Mouse (Mus musculus) heart, embryonic 12.5 days (tissue): ENCODE results near the gene Serpina3m. TPM values are rescaled to one million over a fixed set of nuclear protein-coding genes. Genes with fewer than 3 reads are reported as not detected.

Source experiments
- ATAC-seq: fragments of 200-750 bp; cut with Nextera tagmentation; 2 replicates; pipeline ENCODE4 v1.8.0; 2017; ENCODE audit warnings: moderate TSS enrichment, moderate library complexity; ENCODE audit not compliant: insufficient number of reproducible peaks, low FRiP score
- H3K27ac ChIP-seq: fragments of 300-500 bp; sonication (generic); 2 replicates; pipeline ENCODE4 v1.5.1; 2016; ENCODE audit warnings: mild to moderate bottlenecking, moderate library complexity; ENCODE audit not compliant: poor library complexity, severe bottlenecking
- H3K27me3 ChIP-seq: fragments of 300-500 bp; sonication (generic); replicated peaks from 2 replicates; pipeline ENCODE4 v1.6.1; 2016; ENCODE audit warnings: mild to moderate bottlenecking, moderate library complexity
- H3K36me3 ChIP-seq: fragments of 300-500 bp; sonication (generic); 2 replicates; pipeline ENCODE4 v1.6.1; 2016; ENCODE audit warnings: mild to moderate bottlenecking, moderate library complexity
- H3K4me1 ChIP-seq: fragments of 300-500 bp; sonication (generic); replicated peaks from 2 replicates; pipeline ENCODE4 v1.6.1; 2016; ENCODE audit warnings: mild to moderate bottlenecking
- H3K4me2 ChIP-seq: fragments of 300-500 bp; sonication (generic); 2 replicates; pipeline ENCODE4 v1.6.1; 2016; ENCODE audit warnings: mild to moderate bottlenecking, moderate library complexity
- H3K4me3 ChIP-seq: fragments of 300-500 bp; sonication (generic); 2 replicates; pipeline ENCODE4 v1.5.1; 2016; ENCODE audit warnings: mild to moderate bottlenecking
- H3K9ac ChIP-seq: fragments of 300-500 bp; sonication (generic); 2 replicates; pipeline ENCODE4 v1.6.1; 2016; ENCODE audit warnings: mild to moderate bottlenecking, moderate library complexity
- H3K9me3 ChIP-seq: fragments of 300-500 bp; sonication (generic); replicated peaks from 2 replicates; pipeline ENCODE4 v1.6.1; 2016; ENCODE audit warnings: mild to moderate bottlenecking, moderate library complexity
- WGBS: fragments of 180-500 bp; shearing (Covaris S2); methylation state at CpG from one replicate; pipeline ENCODE4 v1.1.7; 2016; 5-methylcytosine and 5-hydroxymethylcytosine counted together
- polyA plus RNA-seq: library from polyadenylated mRNA; unstranded; fragments of >200 nt; fragmentation: Nextera tagmentation; extraction: Ambion mirVana; gene quantifications from 2 replicates; pipeline ENCODE4 v1.2.1, GENCODE M21; 2016

Serpina3m gene
- polyA plus RNA-seq, 1 experiment from 2014 or later = not detected

DNA sequence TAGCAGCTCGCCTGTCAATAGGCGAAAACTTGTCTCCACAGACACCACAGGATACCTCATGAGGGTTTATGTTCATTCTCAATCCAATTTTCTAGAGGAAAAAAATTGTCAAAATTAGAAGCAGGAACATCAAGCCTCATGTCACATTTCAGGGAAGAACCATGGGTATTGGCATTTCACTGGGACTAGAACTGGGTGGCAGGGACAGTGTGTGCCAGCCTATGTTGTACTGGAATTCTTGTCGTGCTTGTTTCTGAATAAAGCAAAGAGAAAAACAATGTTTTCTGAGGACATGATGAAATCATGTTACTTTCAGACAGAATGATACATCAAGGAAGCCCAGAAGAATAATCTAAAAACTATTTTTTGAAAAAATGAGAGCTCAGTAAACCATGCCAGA lies 87.3 kb downstream of the Serpina3m start:
- H3K4me2 ChIP-seq = no peak overlapping the region
- no peak overlapping the region for H3K4me3 ChIP-seq
- 0 out of 2 replicates have a peak, but pooled peaks cover 5% of the 10 kb centered on the region for H3K4me1 ChIP-seq
- H3K36me3 ChIP-seq = no peaks in the 10 kb centered on the region
- WGBS = 67% methylated on average over 3 of the region's 3 CpGs
- peaks cover 39% of the 10 kb centered on the region for H3K27me3 ChIP-seq
- H3K9ac ChIP-seq = no peak overlapping the region
- no peak overlapping the region for H3K27ac ChIP-seq
- no peaks in the 10 kb centered on the region for H3K9me3 ChIP-seq
- ATAC-seq = no peak

DNA sequence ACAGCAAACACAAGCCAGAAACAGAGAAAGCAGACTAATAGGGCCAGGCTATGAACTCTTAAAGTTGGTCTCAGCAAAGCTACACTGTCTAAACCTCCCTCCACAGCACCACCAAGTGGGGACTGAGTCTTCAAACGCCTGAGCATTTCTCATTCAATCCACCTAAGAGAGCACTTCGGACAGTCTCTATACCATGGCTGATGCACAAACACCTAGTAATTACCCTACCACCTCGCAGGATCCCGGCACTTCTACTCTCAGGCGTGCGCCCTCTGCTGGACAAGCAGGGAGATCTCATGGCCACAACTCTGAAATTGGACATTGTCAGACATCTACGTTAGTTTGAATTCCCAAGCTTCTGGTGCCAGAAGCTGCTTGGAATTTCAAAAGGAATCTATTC lies 88.6 kb downstream of the Serpina3m start:
- Histone ChIP-seq H3K4me3 (no peak overlapping the region), H3K4me1 (0 out of 2 replicates have a peak, but pooled peaks cover 5% of the 10 kb centered on the region), H3K9me3 (no peaks in the 10 kb centered on the region), H3K27me3 (peaks cover 40% of the 10 kb centered on the region), H3K27ac (no peak overlapping the region), H3K9ac (no peak overlapping the region), H3K4me2 (no peak overlapping the region), H3K36me3 (no peaks in the 10 kb centered on the region)
- ATAC-seq = no peak
- 8% methylated on average over 7 of the region's 7 CpGs for WGBS

DNA sequence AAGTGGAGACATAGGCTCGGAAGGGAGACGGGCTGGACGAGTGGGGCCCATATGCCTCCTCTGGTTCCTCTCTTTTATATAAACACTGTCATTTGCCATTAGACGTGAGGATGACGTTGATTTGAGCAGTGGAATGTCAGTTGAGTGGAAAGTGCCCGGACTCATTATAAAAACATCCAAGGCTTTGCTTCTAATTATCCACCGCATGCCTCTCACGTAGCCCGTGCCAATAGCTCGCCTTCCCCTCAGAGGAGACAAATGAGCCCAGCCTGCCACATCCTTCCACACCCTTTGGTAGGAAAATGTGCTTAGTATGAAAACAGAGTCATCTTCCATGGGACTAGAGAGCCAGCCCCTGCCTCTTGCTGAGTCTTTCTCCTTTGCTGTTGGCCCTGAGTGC lies 93.1 kb downstream of the Serpina3m start:
- peaks cover 15% of the 10 kb centered on the region for H3K27me3 ChIP-seq
- no peak overlapping the region for H3K27ac ChIP-seq
- no peak overlapping the region for H3K4me3 ChIP-seq
- H3K9ac ChIP-seq = no peak overlapping the region
- no peak for ATAC-seq
- 68% methylated on average over 10 of the region's 10 CpGs for WGBS
- no peak overlapping the region for H3K4me2 ChIP-seq
- H3K4me1 ChIP-seq = no peaks in the 10 kb centered on the region
- 0 out of 2 replicates have a peak, but pooled peaks cover 2% of the 10 kb centered on the region for H3K9me3 ChIP-seq
- H3K36me3 ChIP-seq = no peaks in the 10 kb centered on the region

DNA sequence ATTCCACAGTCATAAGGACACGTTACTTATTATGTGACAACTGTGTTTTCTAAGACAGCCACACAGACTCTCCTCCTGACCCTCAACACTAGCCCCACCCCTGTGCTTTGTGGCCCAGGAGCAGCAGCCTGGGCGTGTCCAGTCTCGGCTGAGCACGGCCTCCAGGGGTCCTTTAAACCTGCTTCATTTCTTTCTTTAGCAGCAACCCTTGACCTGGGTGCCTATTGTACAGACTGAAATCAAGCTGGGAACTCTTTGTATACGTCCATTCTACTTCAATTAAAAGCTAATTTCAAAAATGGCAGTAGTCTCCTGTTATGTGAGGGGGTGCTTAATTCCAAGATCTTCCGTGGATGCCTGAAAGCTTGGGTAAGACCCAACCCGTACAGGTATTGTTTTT lies 94.9 kb downstream of the Serpina3m start:
- 0 out of 2 replicates have a peak, but pooled peaks cover 2% of the 10 kb centered on the region for H3K9me3 ChIP-seq
- ATAC-seq = no peak
- 57% methylated on average over 7 of the region's 7 CpGs for WGBS

DNA sequence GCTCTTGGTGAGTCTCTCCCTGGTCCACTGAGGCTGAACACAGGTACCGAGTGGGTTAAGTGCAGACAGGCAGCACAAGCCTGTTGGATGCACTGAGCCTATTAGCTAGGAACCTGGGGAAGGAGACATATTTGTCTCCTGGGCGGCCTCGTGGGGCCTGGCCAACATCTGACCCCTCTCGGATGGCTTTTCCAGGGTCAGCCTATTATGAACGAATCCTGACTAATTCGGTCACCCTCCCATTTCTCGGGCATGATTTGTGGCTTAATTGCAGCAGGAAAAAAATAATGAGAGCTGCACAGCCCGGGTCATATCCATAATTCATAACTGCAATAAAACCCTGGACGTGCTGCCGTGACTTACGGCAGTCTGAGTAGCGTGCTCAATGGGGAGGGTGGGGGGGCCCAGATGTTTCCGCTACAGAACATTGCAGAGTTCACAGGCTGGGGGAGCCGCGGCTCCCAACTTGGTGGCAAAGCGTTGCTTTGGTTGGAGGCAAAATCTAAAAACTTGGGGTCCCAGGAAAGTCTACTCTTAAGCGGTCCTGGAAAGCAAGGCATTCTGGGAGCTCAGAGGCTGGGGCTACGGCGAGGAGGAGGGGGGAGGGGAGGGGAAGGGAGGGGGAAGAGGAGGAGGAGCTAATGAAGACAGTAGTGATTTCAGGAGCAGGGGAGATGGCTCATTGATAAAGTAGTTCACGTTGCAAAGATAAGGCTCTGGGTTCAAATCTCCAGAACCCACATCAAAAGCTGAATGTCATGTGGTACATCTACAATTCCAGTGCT lies 95.9 kb downstream of the Serpina3m start:
- no peak overlapping the region for H3K4me2 ChIP-seq
- ATAC-seq = no peak
- H3K27ac ChIP-seq = no peak overlapping the region
- H3K27me3 ChIP-seq = peaks cover 22% of the 10 kb centered on the region
- no peak overlapping the region for H3K4me3 ChIP-seq
- no peaks in the 10 kb centered on the region for H3K36me3 ChIP-seq
- no peak overlapping the region for H3K9ac ChIP-seq
- H3K4me1 ChIP-seq = no peaks in the 10 kb centered on the region
- H3K9me3 ChIP-seq = 0 out of 2 replicates have a peak, but pooled peaks cover 2% of the 10 kb centered on the region
- WGBS = 81% methylated on average over 20 of the region's 20 CpGs

More for the DNA sequence above, 94.9 kb downstream of the Serpina3m start:
- H3K4me2 ChIP-seq = no peak overlapping the region
- no peak overlapping the region for H3K9ac ChIP-seq
- no peaks in the 10 kb centered on the region for H3K36me3 ChIP-seq
- no peaks in the 10 kb centered on the region for H3K4me1 ChIP-seq
- peaks cover 14% of the 10 kb centered on the region for H3K27me3 ChIP-seq
- no peak overlapping the region for H3K4me3 ChIP-seq
- H3K27ac ChIP-seq = no peak overlapping the region

DNA sequence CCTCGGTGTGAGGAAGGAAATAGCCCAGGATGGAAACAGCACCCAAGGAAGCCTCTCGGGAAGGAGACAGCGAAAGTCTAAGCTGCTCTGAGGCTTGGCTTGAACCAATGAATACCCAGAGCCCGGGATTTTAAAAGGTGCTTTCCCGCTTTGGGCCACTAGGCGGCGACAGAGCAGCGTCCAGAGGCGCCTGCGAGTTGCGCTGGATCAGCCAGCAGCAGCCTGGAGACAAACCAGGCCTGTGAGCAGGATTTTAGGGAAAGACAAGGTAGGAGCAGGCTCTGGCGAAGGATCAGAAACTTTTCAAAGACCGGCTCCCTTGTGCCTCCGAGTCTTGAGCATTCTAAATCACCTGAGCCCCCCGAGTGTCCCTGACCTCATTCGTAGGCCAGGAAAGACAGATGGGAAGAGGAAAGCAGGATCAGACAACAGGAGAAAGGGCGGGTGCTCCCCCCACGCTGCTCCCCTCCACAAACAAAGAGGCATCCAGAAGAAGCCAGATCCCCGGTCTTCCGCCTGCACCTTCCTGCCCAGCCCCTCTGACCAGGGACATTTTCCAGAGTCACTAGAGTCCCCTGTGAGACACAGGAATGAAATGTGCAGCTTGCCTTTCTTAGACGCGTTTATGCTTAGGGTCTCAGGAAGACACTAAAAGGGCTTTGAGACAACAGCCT lies 101.9 kb downstream of the Serpina3m start:
- Histone ChIP-seq H3K4me3 (no peak overlapping the region), H3K9ac (peak overlapping the region; percentile 52), H3K4me1 (peaks cover 8% of the 10 kb centered on the region), H3K27me3 (peaks cover 26% of the 10 kb centered on the region), H3K36me3 (no peaks in the 10 kb centered on the region), H3K4me2 (peak overlapping the region; percentile 2; the same call in 1 of the 2 replicates), H3K27ac (no peak overlapping the region), H3K9me3 (no peaks in the 10 kb centered on the region)
- ATAC-seq = 0 out of 2 replicates have a peak, but pooled peaks have one; percentile 50
- WGBS = 8% methylated on average over 22 of the region's 22 CpGs

DNA sequence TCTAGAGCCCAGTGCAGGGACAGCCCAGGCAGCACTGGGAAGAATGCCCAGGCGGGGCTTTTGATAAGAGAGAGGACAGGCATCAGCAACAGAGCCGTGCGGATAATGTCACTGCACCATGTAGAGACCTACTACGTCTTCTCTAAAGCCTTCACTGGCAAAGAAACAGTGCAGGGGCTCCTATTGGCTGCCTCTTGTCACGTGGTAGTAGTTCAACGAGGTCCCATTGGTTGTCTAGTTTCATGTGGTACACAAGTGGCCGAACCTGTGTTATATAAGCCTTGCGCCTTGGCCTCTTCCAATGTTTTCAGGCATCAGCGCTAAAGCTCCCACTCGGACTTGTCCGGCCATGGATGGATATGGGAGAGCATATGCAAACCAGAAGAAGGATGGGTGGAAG lies 105.4 kb downstream of the Serpina3m start:
- H3K4me3 ChIP-seq = no peak overlapping the region
- H3K9me3 ChIP-seq = no peaks in the 10 kb centered on the region
- peaks cover 8% of the 10 kb centered on the region for H3K4me1 ChIP-seq
- no peak for ATAC-seq
- no peak overlapping the region for H3K4me2 ChIP-seq
- no peak overlapping the region for H3K9ac ChIP-seq
- no peak overlapping the region for H3K27ac ChIP-seq
- peaks cover 33% of the 10 kb centered on the region for H3K27me3 ChIP-seq
- no peaks in the 10 kb centered on the region for H3K36me3 ChIP-seq
- WGBS = 68% methylated on average over 11 of the region's 11 CpGs

Other genes with a start within 250 kb of the Serpina3m start
- not detected in 2 replicates for gene Serpina5, start 237.4 kb upstream of the Serpina3m start, polyA plus RNA-seq
- not detected in 2 replicates for gene Serpina3a, start 225.8 kb upstream of the Serpina3m start, polyA plus RNA-seq
- 0.09 and 0.10 TPM in 2 replicates for gene Serpina3b, start 210.5 kb upstream of the Serpina3m start, polyA plus RNA-seq
- gene Serpina3c, start 184.6 kb upstream of the Serpina3m start, polyA plus RNA-seq = 0.13 TPM in 1 of 2 replicates, not detected in the other
- 0.09 TPM in 1 of 2 replicates, not detected in the other for gene Serpina3f, start 123.9 kb upstream of the Serpina3m start, polyA plus RNA-seq
- gene Serpina3g, start 102.2 kb upstream of the Serpina3m start, polyA plus RNA-seq = 1.3 and 1.4 TPM in 2 replicates
- 0.12 and 0.32 TPM in 2 replicates for gene Serpina3i, start 75.4 kb upstream of the Serpina3m start, polyA plus RNA-seq
- gene Serpina3j, start 23.9 kb upstream of the Serpina3m start, polyA plus RNA-seq = not detected in 2 replicates
- gene Serpina3k, start within 50 bp of the Serpina3m start, polyA plus RNA-seq = not detected in 2 replicates
- 0.39 TPM in 1 of 2 replicates, not detected in the other for gene Serpina3n, start 68.2 kb downstream of the Serpina3m start, polyA plus RNA-seq
- 0.30 and 0.31 TPM in 2 replicates for gene Gsc, start 134.8 kb downstream of the Serpina3m start, polyA plus RNA-seq